Mouse (Mus musculus) lung, adult 2 months (tissue): ENCODE results near the gene Ticam1.

Experiments
- CTCF ChIP-seq: fragments of 200-500 bp; IDR thresholded peaks from 2 replicates; pipeline ENCODE4 v1.5.1; 2011; ENCODE audit warnings: mild to moderate bottlenecking, low read length, control low read depth; ENCODE audit not compliant: insufficient read depth
- POLR2A ChIP-seq: fragments of 200-500 bp; IDR thresholded peaks from 2 replicates; pipeline ENCODE4 v1.6.1; 2011; ENCODE audit warnings: low read depth, mild to moderate bottlenecking, control low read depth, low read length, borderline replicate concordance; ENCODE audit errors: extremely low read depth

DNA sequence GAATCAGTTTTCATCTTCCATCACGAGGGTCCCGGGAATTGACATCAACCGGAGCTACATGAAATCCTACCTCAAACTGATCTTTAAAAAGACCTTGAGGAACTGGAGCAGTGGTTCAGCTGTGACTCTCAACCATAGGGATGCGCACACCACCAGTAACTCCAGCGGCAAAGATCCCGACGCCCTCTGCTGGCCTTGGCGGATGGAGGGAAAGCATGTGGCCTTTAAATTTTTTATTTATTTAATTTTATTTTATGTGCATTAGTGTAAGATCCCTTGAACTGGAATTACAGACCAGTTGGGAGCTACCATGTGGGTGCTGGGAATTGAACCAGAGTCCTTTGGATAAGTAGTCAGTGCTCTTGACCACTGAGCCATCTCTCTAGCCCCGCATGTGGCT is 21.2 kb downstream of the Ticam1 start:
- TF ChIP-seq CTCF = no peak
- TF ChIP-seq POLR2A = no peak
